Mouse (Mus musculus) lung, embryonic 15.5 days (tissue): ENCODE measurements around the gene Bcl2l1. TPM values are rescaled to one million over a fixed set of nuclear protein-coding genes. Genes with fewer than 3 reads are reported as not detected.
A peak's percentile ranks its signal among the peaks of the same experiment; 100 is the strongest.

Experiments used
- ATAC-seq: fragments of 200-750 bp; cut with Nextera tagmentation; 2 replicates; pipeline ENCODE4 v1.8.0; 2017; ENCODE audit warnings: moderate number of reproducible peaks, borderline replicate concordance; ENCODE audit not compliant: low FRiP score, low TSS enrichment; ENCODE audit errors: extremely low read depth
- H3K27ac ChIP-seq: fragments of 300-500 bp; sonication (generic); 2 replicates; pipeline ENCODE4 v1.5.1; 2015; ENCODE audit warnings: moderate library complexity, mild to moderate bottlenecking, inconsistent platforms
- H3K27me3 ChIP-seq: fragments of 300-500 bp; sonication (generic); 2 replicates; pipeline ENCODE4 v1.6.1; 2015; ENCODE audit warnings: inconsistent platforms
- H3K36me3 ChIP-seq: fragments of 300-500 bp; sonication (generic); 2 replicates; pipeline ENCODE4 v1.6.1; 2015; ENCODE audit warnings: inconsistent platforms
- H3K4me1 ChIP-seq: fragments of 300-500 bp; sonication (generic); 2 replicates; pipeline ENCODE4 v1.6.1; 2015; ENCODE audit warnings: inconsistent platforms
- H3K4me2 ChIP-seq: fragments of 300-500 bp; sonication (generic); 2 replicates; pipeline ENCODE4 v1.6.1; 2015; ENCODE audit warnings: inconsistent platforms, mild to moderate bottlenecking, moderate library complexity
- H3K4me3 ChIP-seq: fragments of 300-500 bp; sonication (generic); 2 replicates; pipeline ENCODE4 v1.5.1; 2015; ENCODE audit warnings: mild to moderate bottlenecking, inconsistent platforms
- H3K9ac ChIP-seq: fragments of 300-500 bp; sonication (generic); 2 replicates; pipeline ENCODE4 v1.6.1; 2015; ENCODE audit warnings: inconsistent platforms
- H3K9me3 ChIP-seq: fragments of 300-500 bp; sonication (generic); 2 replicates; pipeline ENCODE4 v1.6.1; 2016; ENCODE audit warnings: inconsistent platforms
- WGBS: fragments of 180-500 bp; shearing (Covaris S2); methylation state at CpG from one replicate; pipeline ENCODE4 v1.1.7; 2015; 5-methylcytosine and 5-hydroxymethylcytosine counted together
- polyA plus RNA-seq: library from polyadenylated mRNA; unstranded; fragments of >200 nt; fragmentation: Nextera tagmentation; extraction: Ambion mirVana; gene quantifications from 2 replicates; pipeline ENCODE4 v1.2.1, GENCODE M21; 2015

The Bcl2l1 gene
- polyA plus RNA-seq, 1 experiment from 2014 or later = 107 TPM

GRCm38 (mm10) chr2:152839256-152839655, 7.7 kb upstream of the Bcl2l1 start:
- no peaks in the 10 kb centered on the region for H3K4me1 ChIP-seq
- no peaks in the 10 kb centered on the region for H3K27me3 ChIP-seq
- no peaks in the 10 kb centered on the region for H3K9me3 ChIP-seq
- H3K27ac ChIP-seq = no peak overlapping the region
- H3K4me3 ChIP-seq = no peak overlapping the region
- no peaks in the 10 kb centered on the region for H3K36me3 ChIP-seq
- 66% methylated on average over 2 of the region's 2 CpGs for WGBS
- H3K4me2 ChIP-seq = no peak overlapping the region
- no peak overlapping the region for H3K9ac ChIP-seq
- ATAC-seq = no peak

GRCm38 (mm10) chr2:152830021-152830921, 1.3 kb downstream of the Bcl2l1 start:
- H3K4me2 ChIP-seq = peak overlapping the region; percentile 66
- no peaks in the 10 kb centered on the region for H3K9me3 ChIP-seq
- peak; percentile 81 for ATAC-seq
- WGBS = under 1% methylated on average over 31 of the region's 31 CpGs
- no peaks in the 10 kb centered on the region for H3K27me3 ChIP-seq
- H3K27ac ChIP-seq = peak overlapping the region; percentile 97
- H3K36me3 ChIP-seq = no peaks in the 10 kb centered on the region
- peaks cover 53% of the 10 kb centered on the region for H3K4me1 ChIP-seq
- H3K9ac ChIP-seq = peak overlapping the region; percentile 80
- H3K4me3 ChIP-seq = peak overlapping the region; percentile 62

GRCm38 (mm10) chr2:152829367-152829881, 2.1 kb downstream of the Bcl2l1 start:
- Histone ChIP-seq H3K27me3 (no peaks in the 10 kb centered on the region), H3K9ac (peak overlapping the region; percentile 80), H3K36me3 (no peaks in the 10 kb centered on the region), H3K9me3 (no peaks in the 10 kb centered on the region), H3K27ac (peak overlapping the region; percentile 80), H3K4me1 (peaks cover 56% of the 10 kb centered on the region), H3K4me2 (peak overlapping the region; percentile 66), H3K4me3 (peak overlapping the region; percentile 62)
- ATAC-seq = no peak
- WGBS = 57% methylated on average over 23 of the region's 23 CpGs

- Histone ChIP-seq H3K9ac (peak overlapping the region; percentile 80), H3K4me1 (peaks cover 62% of the 10 kb centered on the region), H3K9me3 (no peaks in the 10 kb centered on the region), H3K4me3 (peak overlapping the region; percentile 62), H3K27ac (peak overlapping the region; percentile 80), H3K27me3 (no peaks in the 10 kb centered on the region), H3K36me3 (no peaks in the 10 kb centered on the region), H3K4me2 (peak overlapping the region; percentile 66)
- no peak for ATAC-seq
- WGBS = 25% methylated on average over 1 of the region's 1 CpGs
Measured at GRCm38 (mm10) chr2:152828532-152828931, 3.0 kb downstream of the Bcl2l1 start.

GRCm38 (mm10) chr2:152828011-152828370, 3.5 kb downstream of the Bcl2l1 start:
- 40% methylated on average over 4 of the region's 4 CpGs for WGBS
- H3K4me1 ChIP-seq = peaks cover 62% of the 10 kb centered on the region
- ATAC-seq = no peak

GRCm38 (mm10) chr2:152827321-152828010, 4.1 kb downstream of the Bcl2l1 start:
- H3K9me3 ChIP-seq = no peaks in the 10 kb centered on the region
- peak overlapping the region; percentile 66 for H3K4me2 ChIP-seq
- H3K9ac ChIP-seq = no peak overlapping the region
- no peaks in the 10 kb centered on the region for H3K27me3 ChIP-seq
- H3K4me1 ChIP-seq = peaks cover 66% of the 10 kb centered on the region
- H3K27ac ChIP-seq = peak overlapping the region; percentile 80
- peak overlapping the region; percentile 62 for H3K4me3 ChIP-seq
- no peaks in the 10 kb centered on the region for H3K36me3 ChIP-seq
- no peak for ATAC-seq
- 56% methylated on average over 8 of the region's 8 CpGs for WGBS

More at GRCm38 (mm10) chr2:152828011-152828370, 3.5 kb downstream of the Bcl2l1 start:
- Histone ChIP-seq H3K27ac (peak overlapping the region; percentile 80), H3K9me3 (no peaks in the 10 kb centered on the region), H3K9ac (peak overlapping the region; percentile 80), H3K4me2 (peak overlapping the region; percentile 66), H3K27me3 (no peaks in the 10 kb centered on the region), H3K36me3 (no peaks in the 10 kb centered on the region), H3K4me3 (peak overlapping the region; percentile 62)

GRCm38 (mm10) chr2:152826481-152826880, 5.0 kb downstream of the Bcl2l1 start:
- WGBS = 70% methylated on average over 3 of the region's 3 CpGs
- Histone ChIP-seq H3K9me3 (no peaks in the 10 kb centered on the region), H3K4me2 (peak overlapping the region; percentile 66), H3K4me3 (peak overlapping the region; percentile 62), H3K27me3 (no peaks in the 10 kb centered on the region), H3K4me1 (peaks cover 69% of the 10 kb centered on the region), H3K9ac (no peak overlapping the region), H3K36me3 (no peaks in the 10 kb centered on the region), H3K27ac (peak overlapping the region; percentile 80; the same call in 1 of the 2 replicates)
- no peak for ATAC-seq

- no peaks in the 10 kb centered on the region for H3K36me3 ChIP-seq
- H3K27me3 ChIP-seq = no peaks in the 10 kb centered on the region
- no peak for ATAC-seq
- H3K4me2 ChIP-seq = peak overlapping the region; percentile 66; the same call in 1 of the 2 replicates
- no peak overlapping the region for H3K9ac ChIP-seq
- 79% methylated on average over 2 of the region's 2 CpGs for WGBS
- no peaks in the 10 kb centered on the region for H3K9me3 ChIP-seq
- peaks cover 76% of the 10 kb centered on the region for H3K4me1 ChIP-seq
- no peak overlapping the region for H3K4me3 ChIP-seq
- H3K27ac ChIP-seq = no peak overlapping the region
Measured at GRCm38 (mm10) chr2:152825713-152826112, 5.8 kb downstream of the Bcl2l1 start.

GRCm38 (mm10) chr2:152825168-152825697, 6.3 kb downstream of the Bcl2l1 start:
- no peaks in the 10 kb centered on the region for H3K36me3 ChIP-seq
- no peaks in the 10 kb centered on the region for H3K27me3 ChIP-seq
- H3K4me1 ChIP-seq = peaks cover 81% of the 10 kb centered on the region
- H3K27ac ChIP-seq = no peak overlapping the region
- H3K9ac ChIP-seq = no peak overlapping the region
- ATAC-seq = no peak
- no peaks in the 10 kb centered on the region for H3K9me3 ChIP-seq
- 71% methylated on average over 4 of the region's 4 CpGs for WGBS
- 0 out of 2 replicates have a peak overlapping the region, but pooled peaks have one; percentile 2 for H3K4me2 ChIP-seq
- no peak overlapping the region for H3K4me3 ChIP-seq

- Histone ChIP-seq H3K27ac (no peak overlapping the region), H3K36me3 (no peaks in the 10 kb centered on the region), H3K4me2 (no peak overlapping the region), H3K9me3 (no peaks in the 10 kb centered on the region), H3K27me3 (no peaks in the 10 kb centered on the region), H3K9ac (no peak overlapping the region), H3K4me3 (no peak overlapping the region), H3K4me1 (peaks cover 83% of the 10 kb centered on the region)
- 82% methylated on average over 3 of the region's 3 CpGs for WGBS
- ATAC-seq = no peak
Measured at GRCm38 (mm10) chr2:152824438-152825167, 6.9 kb downstream of the Bcl2l1 start.

- Histone ChIP-seq H3K36me3 (peaks cover 8% of the 10 kb centered on the region; the same call in 1 of the 2 replicates), H3K4me1 (peaks cover 83% of the 10 kb centered on the region), H3K4me3 (no peak overlapping the region), H3K9me3 (no peaks in the 10 kb centered on the region), H3K4me2 (no peak overlapping the region), H3K27ac (no peak overlapping the region), H3K27me3 (no peaks in the 10 kb centered on the region), H3K9ac (no peak overlapping the region)
- WGBS = 97% methylated on average over 1 of the region's 1 CpGs
- ATAC-seq = no peak
Measured at GRCm38 (mm10) chr2:152823770-152824169, 7.8 kb downstream of the Bcl2l1 start.
